Mouse (Mus musculus) telencephalon, adult 2 months (tissue): Measurements from ENCODE around the gene 4930407I10Rik.
A peak's percentile ranks its signal among the peaks of the same experiment; 100 is the strongest.

Source experiments
- DNase-seq: peaks from one replicate; pipeline ENCODE4 v3.0.0-alpha.2; 2011; ENCODE audit warnings: low read depth, low spot score

4930407I10Rik gene

DNA sequence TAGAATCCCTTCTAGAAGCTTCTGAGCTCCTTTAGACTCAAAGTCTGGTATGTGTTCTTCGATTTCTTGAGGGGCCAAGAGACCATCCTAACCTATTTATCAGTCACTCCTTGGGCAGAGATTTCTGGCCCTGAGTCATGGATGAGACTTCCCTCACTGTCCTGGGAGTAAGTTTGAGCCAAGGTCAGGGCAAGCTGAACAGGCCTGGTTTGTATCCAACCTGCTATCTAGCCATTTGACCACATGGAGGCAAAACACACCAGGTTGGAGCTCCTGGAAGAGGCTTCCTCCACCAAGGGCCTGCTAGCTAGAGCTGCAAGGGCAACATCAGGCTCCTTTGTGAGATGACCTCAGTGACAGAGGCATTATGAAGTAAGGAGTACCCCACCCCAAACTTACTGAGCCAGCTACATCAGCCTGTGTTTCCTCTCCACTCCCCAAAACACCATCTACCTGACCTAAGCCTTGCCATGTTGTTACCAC, at the start of gene 4930407I10Rik:
Gene 4930407I10Rik, plus strand, starts transcription at position 433 of the 483 bp plus-strand sequence.
- no peak for DNase-seq

DNA sequence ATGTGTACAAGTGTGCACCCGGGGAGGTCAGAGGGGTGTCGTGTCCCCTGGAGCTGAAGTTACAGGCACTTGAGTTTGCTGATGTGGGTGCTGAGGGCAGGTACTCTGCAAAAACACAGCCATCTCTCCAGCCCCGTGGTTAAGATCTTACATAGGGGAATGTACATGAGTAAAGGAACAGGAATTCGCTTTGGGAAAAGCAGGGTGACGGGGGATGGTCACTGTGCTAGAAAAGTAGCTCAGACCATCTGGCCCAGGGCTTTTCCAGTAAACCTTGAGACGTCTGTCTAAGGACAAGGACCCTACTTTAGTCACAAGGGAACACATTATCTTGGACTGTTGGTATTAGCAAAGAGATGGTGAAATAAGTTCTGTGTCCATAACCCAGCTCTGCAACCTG, 47.0 kb upstream of the 4930407I10Rik start:
- DNase-seq: no peak

- no peak for DNase-seq
Measured at GRCm38 (mm10) chr15:82014745-82015391, 44.1 kb upstream of the 4930407I10Rik start.

GRCm38 (mm10) chr15:82015392-82016100, 43.4 kb upstream of the 4930407I10Rik start:
- peak; percentile 21 for DNase-seq

- DNase-seq: peak; percentile 98
Measured at GRCm38 (mm10) chr15:82016101-82016808, 42.7 kb upstream of the 4930407I10Rik start.

GRCm38 (mm10) chr15:82016830-82017229, 42.1 kb upstream of the 4930407I10Rik start:
- no peak for DNase-seq

DNA sequence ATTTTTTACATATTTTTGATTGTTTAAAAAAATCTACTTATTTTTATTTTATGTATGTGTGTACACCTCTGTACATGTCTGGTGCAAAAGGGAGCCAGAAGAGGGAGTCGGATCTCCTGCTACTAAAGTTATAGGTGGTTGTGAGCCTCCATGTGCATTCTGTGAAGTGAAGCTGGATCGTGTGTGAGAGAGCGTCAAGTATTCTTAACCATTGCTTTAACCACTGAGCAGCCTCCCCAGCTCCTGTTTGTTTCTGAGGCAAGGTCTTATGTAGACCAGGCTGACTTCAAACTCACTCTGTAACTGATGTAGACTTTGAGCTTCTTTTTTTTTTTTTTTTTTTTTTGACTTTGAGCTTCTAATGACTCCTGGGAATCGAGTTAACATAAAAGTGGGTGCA, 41.5 kb upstream of the 4930407I10Rik start:
- no peak for DNase-seq

- DNase-seq: no peak
Measured at GRCm38 (mm10) chr15:82019288-82019687, 39.7 kb upstream of the 4930407I10Rik start.

DNA sequence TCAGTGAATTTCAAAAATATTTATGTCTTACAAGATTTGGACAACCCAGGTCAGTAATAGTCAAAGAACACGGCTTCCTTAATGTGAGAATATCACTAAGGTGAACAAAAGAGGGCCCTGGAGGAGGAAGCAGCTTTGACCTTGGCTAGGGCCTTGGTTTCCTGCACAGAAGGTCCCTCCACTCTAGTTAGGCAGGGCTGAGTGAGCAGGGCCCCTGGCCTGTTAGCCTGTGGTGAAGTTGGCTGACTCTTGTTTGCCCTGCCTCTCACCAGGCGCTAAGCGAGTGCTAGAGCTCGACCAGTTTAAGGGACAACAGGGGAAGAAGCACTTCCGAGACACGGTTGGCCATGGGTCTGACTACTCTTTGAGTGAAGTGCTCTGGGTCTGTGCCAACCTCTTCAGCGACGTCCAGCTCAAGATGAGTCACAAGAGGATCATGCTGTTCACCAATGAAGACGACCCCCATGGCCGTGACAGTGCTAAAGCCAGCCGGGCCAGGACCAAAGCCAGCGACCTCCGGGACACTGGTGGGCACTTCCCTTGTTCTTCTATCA, 36.3 kb upstream of the 4930407I10Rik start:
- no peak for DNase-seq

GRCm38 (mm10) chr15:82023965-82024635, 34.9 kb upstream of the 4930407I10Rik start:
- no peak for DNase-seq

DNA sequence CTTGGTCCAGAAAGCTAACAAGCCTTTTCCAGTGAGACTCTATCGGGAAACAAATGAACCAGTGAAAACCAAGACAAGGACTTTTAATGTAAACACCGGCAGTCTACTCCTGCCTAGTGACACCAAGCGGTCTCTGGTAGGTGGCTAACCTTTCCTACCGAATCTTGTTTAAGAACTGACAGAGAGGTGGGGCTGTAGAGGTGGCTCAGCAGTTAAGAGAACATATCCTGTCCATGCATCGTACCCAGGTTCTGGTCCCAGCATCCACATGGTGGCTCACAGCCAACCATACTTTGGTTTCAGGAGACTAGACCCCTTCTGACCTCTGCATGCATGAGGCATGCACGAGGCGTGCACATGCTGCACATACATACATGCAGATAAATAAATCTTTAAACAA, 31.7 kb upstream of the 4930407I10Rik start:
- DNase-seq: no peak

- no peak for DNase-seq
Measured at GRCm38 (mm10) chr15:82027726-82028125, 31.2 kb upstream of the 4930407I10Rik start.

- DNase-seq: no peak
Measured at GRCm38 (mm10) chr15:82032386-82032785, 26.6 kb upstream of the 4930407I10Rik start.

GRCm38 (mm10) chr15:82033762-82034161, 25.2 kb upstream of the 4930407I10Rik start, which contains the start of gene Desi1:
TSS of gene Desi1 (minus strand) at chr15:82033862.
- DNase-seq: no peak

- DNase-seq: no peak
Measured at GRCm38 (mm10) chr15:82035904-82036689, 22.9 kb upstream of the 4930407I10Rik start.

DNA sequence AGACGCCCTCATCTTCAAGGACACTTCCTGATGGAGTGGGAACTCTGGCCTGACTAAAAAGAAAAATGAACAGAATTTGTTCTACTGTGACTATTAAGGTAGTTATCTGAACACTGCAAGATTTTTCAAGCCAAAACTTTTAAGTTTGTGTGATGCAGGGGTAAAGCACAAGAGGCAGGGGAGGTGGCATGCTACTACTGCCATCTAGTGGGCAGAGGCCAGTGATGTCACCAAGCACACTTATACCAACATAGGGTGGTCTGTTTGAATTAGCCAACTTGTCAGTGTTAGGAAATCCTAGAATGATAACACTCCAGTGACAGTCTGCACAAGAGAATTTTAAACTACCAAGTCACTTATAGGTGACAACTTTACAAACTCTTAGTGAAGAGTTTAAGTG, 18.3 kb upstream of the 4930407I10Rik start:
- DNase-seq: no peak

DNA sequence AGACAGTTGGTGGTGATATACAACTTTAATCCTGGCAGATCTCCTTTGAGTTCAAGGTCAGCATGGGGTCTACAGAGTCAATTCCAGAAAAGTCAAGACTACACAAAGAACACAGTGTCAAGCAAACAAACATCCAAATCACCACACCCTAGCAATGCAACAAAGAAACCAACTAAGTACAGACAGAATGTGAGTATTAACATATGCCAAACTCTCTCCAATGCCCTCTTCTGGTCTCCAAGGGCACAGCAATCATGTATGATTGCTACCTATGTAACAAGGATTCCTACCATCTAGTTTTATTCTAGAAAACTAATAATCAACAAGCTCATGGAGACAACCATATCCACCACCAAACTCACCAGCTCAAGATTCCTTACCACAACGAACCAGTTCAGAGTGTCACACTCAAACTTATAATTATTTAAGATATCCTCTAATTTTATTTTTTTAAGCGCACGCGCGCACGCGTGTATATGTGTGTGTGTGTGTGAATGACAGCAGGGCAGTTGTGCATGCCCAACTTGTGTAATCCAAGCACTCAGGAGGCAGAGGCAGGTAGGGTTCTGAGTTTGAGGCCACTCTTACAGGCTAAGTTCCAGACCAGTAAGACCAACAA, 14.7 kb upstream of the 4930407I10Rik start:
- DNase-seq: no peak

GRCm38 (mm10) chr15:82046246-82046891, 12.6 kb upstream of the 4930407I10Rik start:
- DNase-seq: no peak

GRCm38 (mm10) chr15:82047080-82047883, 11.7 kb upstream of the 4930407I10Rik start, which contains the start of gene Snu13:
TSS of gene Snu13 (minus strand) at chr15:82047598.
- DNase-seq: peak; percentile 79
